Mouse (Mus musculus) cerebellum, adult 11 months (tissue): ENCODE data around the gene Pla2g3.

Source experiments
- DNase-seq: peaks from one replicate; pipeline ENCODE4 v3.0.0; 2022

Pla2g3 gene

DNA sequence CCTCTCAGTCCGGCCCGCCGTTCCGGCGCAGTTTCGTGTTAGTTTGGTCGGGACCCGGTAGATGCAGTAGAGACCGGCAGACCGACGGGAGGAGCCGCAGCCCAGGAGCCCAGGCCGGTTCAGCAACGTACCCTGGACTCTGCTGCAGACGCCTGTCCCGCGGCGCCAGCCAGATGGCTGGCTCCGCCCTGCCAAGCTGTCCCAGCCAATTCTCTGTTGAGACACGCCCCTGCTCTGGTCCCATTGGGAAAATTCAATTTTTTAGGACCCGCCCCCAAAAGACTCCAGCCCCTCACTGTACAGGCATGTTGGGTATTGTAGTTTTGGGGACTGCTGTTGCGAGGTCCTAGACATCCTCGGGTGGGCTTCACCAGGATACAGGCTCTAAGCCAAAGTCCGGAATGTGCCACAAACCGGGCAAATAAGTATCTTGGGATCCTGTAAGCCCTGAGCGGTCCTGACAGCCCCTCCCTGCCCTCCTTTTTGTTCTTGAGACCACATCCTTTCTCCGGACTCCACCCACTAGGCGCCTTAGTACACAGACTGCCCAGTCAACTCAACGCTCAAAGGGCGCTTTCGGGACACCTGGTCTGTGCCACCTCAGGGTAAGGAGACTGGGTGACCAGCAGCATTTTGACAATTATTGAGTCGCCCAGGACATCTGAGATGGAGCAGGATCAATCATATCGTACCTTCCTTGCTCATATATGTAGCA is 51.2 kb downstream of the Pla2g3 start:
- DNase-seq = peak; percentile 88

- peak; percentile 9 for DNase-seq
These were observed 51.7 kb downstream of the Pla2g3 start for GRCm38 (mm10) chr11:3539826-3540196.

GRCm38 (mm10) chr11:3540451-3541085 is 52.5 kb downstream of the Pla2g3 start, which contains the start of gene Smtn:
Smtn (minus strand) TSS chr11:3540612.
- peak; percentile 18 for DNase-seq

GRCm38 (mm10) chr11:3541932-3542331 is 53.8 kb downstream of the Pla2g3 start:
- no peak for DNase-seq

DNA sequence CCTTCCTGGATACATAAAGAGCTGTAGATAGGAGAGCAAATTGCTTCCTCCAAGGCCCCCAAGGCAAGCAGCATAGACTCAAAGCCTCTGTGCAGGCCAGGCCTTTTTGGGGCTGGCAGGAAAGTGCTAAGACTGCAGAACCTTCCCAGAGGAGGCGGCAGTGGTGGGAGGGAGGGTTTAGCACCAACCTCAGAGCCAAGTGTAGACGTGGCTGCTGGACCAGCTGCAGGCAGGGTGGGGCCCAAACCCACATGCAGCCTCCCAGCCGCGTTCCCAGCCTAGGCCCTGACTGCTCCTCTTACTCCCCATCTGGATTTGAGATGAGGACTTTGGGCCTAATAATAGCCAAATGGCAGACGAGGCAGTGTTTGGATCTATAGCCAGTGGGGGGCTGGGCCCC is 54.9 kb downstream of the Pla2g3 start:
- no peak for DNase-seq

DNA sequence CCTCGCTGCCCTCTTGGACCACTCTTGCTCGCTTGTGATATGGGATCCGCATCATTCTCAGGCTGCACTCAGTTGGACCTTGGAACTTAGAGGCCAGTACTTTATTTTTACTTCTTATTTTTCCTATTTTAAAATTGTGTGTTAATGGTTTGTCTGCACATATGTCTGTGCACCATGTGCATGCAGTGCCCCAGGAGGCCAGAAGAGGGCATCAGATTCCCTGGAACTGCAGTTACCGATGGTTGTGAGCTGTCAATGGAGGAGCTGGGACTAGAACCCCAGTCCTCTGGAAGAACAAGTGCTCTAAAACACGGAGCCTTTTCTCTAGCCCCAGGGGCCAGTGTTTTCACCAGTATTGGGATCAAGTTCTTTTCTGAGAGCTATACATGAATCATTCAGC is 56.3 kb downstream of the Pla2g3 start:
- DNase-seq = no peak

GRCm38 (mm10) chr11:3545531-3546241 is 57.6 kb downstream of the Pla2g3 start:
- no peak for DNase-seq

GRCm38 (mm10) chr11:3546242-3546562 is 58.1 kb downstream of the Pla2g3 start:
- DNase-seq = no peak

DNA sequence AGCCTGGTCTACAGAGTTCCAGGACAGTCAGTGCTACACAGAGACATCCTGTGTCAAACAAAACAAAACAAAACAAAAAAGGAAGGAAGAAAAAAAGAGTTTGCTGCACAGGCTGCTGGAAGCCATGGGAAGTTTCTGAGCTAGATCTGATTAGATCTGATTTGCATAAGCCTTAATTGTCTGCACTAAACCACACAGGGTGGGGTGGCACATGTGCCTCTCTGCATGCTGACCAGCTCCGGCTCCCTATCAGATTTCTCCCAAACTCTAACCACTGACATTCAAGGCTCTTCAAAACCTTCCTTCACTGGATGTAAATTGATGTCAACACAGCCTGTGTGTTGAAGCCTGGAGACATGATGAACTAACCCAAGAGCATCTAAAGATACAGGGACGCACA is 59.0 kb downstream of the Pla2g3 start:
- DNase-seq = no peak

GRCm38 (mm10) chr11:3547969-3548368 is 59.9 kb downstream of the Pla2g3 start:
- no peak for DNase-seq

DNA sequence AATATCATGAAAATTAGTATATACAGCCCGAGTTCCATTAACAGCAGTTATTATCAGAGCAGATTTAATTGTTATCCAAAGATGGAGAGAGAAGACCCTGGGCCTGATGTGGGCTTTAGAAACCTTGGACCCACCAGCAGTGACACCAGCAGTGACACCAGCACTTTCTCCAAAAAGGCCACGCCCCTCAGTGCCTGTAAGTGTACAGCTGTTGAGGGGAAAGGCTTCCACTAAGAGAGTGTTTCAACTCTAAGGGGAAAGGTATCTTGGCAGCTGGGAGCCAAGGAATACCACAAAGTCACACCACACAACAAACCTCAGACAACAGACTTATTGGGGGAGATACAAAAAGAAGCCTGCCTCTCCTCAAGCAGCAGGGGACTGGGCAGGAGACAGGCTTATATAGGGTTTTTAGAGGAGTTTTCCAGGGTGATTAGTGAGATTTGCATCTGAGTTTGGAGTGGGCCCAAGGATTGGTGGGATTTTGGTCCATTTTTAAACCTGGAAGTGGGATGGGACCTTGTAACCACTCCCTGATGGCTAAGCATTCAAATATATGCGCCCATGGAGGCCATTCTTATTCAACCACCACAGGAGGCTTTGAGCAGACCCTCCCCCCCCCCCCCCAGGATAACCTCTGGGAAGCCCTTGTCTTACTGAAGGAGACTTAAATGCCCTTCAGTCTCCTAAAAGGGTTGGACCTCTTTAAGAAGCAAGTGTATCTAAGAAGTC is 60.6 kb downstream of the Pla2g3 start:
- no peak for DNase-seq
